Mouse (Mus musculus) thymus, adult 2 months (tissue): Measurements from ENCODE around the gene Lpar1. TPM values are rescaled to one million over a fixed set of nuclear protein-coding genes. Genes with fewer than 3 reads are reported as not detected.

Experiments
- DNase-seq: peaks from one replicate; pipeline ENCODE4 v3.0.0; 2021
- H3K27ac ChIP-seq: fragments of 200-500 bp; 2 replicates; pipeline ENCODE4 v1.5.1; 2012; ENCODE audit warnings: low read length, control low read depth; ENCODE audit not compliant: control insufficient read depth, insufficient read depth
- H3K27me3 ChIP-seq: fragments of 200-500 bp; 2 replicates; pipeline ENCODE4 v1.6.1; 2012; ENCODE audit warnings: mild to moderate bottlenecking, low read length, moderate library complexity, mixed read lengths; ENCODE audit not compliant: control insufficient read depth, insufficient read depth
- H3K36me3 ChIP-seq: fragments of 200-500 bp; 2 replicates; pipeline ENCODE4 v1.6.1; 2012; ENCODE audit warnings: mild to moderate bottlenecking, low read length, moderate library complexity; ENCODE audit not compliant: control insufficient read depth, insufficient read depth
- H3K4me1 ChIP-seq: fragments of 200-500 bp; replicated peaks from 2 replicates; pipeline ENCODE4 v1.6.1; 2012; ENCODE audit warnings: low read length; ENCODE audit not compliant: control insufficient read depth, insufficient read depth
- H3K4me3 ChIP-seq: fragments of 200-500 bp; 2 replicates; pipeline ENCODE4 v1.5.1; 2012; ENCODE audit warnings: mild to moderate bottlenecking, low read length, control low read depth, moderate library complexity; ENCODE audit not compliant: control insufficient read depth, insufficient read depth
- CTCF ChIP-seq: fragments of 200-500 bp; IDR thresholded peaks from 2 replicates; pipeline ENCODE4 v1.5.1; 2012; ENCODE audit warnings: mild to moderate bottlenecking, control low read depth, low read length, moderate library complexity, borderline replicate concordance; ENCODE audit not compliant: control insufficient read depth, poor library complexity, insufficient read depth; ENCODE audit errors: extremely low read depth
- POLR2A ChIP-seq: fragments of 200-500 bp; IDR thresholded peaks from 2 replicates; pipeline ENCODE4 v1.6.1; 2012; ENCODE audit warnings: mild to moderate bottlenecking, low read length, control low read depth, moderate library complexity; ENCODE audit not compliant: control insufficient read depth, poor library complexity, insufficient read depth; ENCODE audit errors: extremely low read depth
- WGBS: fragments of 180-500 bp; shearing (Covaris S2); methylation state at CpG from one replicate; pipeline ENCODE4 v1.1.7; 2018; 5-methylcytosine and 5-hydroxymethylcytosine counted together
- polyA plus RNA-seq: library from polyadenylated mRNA; depleted of rRNA; stranded (reverse); fragments of >200 nt; gene quantifications from 2 replicates; pipeline ENCODE4 v1.2.3, GENCODE M21; 2012; rRNA removed

Lpar1 gene
- polyA plus RNA-seq, 1 experiment: 16.6 TPM

DNA sequence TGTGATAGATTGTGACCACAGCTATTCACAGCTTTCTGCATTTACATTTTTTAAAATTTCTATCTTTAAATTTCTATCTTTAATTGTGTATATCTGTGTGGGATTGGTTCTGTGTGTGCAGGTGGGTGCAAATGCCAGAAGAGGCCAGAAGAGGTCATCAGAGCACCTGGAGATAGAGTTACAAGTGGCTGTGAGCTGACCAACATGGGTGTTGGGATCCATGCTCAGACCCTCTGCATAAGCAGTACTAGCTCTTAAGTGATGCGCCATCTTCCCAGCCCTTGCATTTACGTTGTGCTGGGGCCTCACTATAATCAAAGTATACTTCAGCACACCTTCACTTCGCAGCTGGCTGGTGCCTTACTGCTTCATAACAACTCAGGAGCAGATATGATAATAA is 138.2 kb downstream of the Lpar1 start:
- Histone ChIP-seq H3K36me3 (no peaks in the 10 kb centered on the region), H3K4me1 (no peaks in the 10 kb centered on the region), H3K27ac (no peak overlapping the region), H3K4me3 (no peak overlapping the region), H3K27me3 (no peaks in the 10 kb centered on the region)
- no peak for DNase-seq
- whole genome bisulfite sequencing: 96% methylated on average over 3 of the region's 3 CpGs
- TF ChIP-seq CTCF (no peak), POLR2A (no peak)

DNA sequence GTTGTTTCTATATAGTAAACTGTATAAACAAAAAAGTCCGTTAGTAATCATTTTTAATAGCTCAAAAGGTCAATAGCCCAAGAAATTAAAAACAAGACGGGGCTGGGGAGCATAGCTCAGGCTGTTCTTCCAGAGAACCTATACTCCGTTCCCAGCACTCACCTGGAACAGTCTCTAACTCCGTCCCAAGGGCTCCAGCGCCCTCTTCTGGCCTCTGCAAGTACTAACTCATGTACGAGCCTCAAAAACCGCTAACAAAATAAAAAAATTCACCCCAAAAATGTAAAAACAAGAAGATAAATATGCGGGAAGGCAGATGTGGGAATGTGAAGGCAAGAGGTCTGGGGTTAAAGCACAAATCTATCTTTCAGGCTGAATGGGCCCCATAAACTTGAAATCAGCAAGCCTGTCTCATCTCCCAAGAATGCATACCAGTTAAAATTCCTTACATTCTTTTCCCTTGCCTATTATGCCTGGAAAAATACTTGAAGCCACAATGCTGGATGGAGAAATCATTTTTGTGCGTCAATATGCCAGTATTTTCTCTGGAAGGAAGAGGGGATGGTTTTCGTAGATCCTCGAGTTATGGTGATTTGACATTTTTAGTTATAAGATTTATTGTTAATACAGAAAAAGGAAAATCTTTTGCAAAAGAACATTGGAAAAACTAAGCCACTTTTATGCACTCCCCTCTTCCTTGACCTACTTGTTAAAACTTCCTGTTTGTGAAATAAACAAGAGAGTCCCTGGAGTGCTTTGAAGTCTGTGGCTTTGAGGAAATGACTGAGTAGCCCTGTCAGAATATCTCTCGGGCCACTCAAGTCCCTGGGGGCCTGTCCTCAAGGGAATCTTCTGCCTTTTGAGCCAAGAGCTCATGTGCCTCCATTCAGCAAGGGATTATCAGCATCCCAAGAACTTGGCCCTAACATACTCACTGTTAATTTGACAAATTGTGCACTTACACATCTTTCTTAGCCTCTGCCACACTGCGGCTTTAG is 140.2 kb downstream of the Lpar1 start:
- DNase-seq: no peak
- H3K4me1 ChIP-seq: no peaks in the 10 kb centered on the region
- no peak for TF ChIP-seq CTCF
- TF ChIP-seq POLR2A: no peak
- H3K4me3 ChIP-seq: no peak overlapping the region
- no peak overlapping the region for H3K27ac ChIP-seq
- whole genome bisulfite sequencing: 89% methylated on average over 13 of the region's 13 CpGs
- no peaks in the 10 kb centered on the region for H3K27me3 ChIP-seq
- H3K36me3 ChIP-seq: no peaks in the 10 kb centered on the region

DNA sequence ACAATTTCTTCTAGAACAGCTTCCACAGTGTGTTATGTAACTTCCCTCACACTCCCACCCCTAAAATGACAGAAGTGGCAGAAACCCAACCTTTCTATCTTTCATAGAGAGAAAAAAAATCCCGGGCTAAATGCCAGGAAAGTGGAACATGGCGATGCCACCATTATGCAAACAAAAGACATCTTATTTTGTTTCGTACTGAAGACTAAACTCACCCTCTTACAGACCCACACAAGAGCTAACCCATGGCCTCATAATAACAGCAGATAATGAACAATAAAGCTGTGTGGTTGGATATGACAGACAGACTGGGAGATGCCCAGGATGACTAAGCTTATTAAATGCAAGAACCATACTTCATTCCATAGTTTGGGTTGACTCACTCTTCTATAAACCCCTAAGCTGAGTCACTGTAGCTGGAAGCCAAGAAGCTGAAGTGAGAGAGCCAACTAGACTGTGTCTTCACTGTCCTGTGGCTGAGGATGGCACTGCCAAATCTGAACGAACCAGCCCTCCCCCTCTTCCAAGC is 151.7 kb downstream of the Lpar1 start:
- 68% methylated on average over 4 of the region's 4 CpGs for WGBS
- no peaks in the 10 kb centered on the region for H3K27me3 ChIP-seq
- no peak for DNase-seq
- no peak overlapping the region for H3K4me3 ChIP-seq
- no peaks in the 10 kb centered on the region for H3K4me1 ChIP-seq
- no peaks in the 10 kb centered on the region for H3K36me3 ChIP-seq
- H3K27ac ChIP-seq: no peak overlapping the region
- TF ChIP-seq POLR2A (no peak), CTCF (no peak)

DNA sequence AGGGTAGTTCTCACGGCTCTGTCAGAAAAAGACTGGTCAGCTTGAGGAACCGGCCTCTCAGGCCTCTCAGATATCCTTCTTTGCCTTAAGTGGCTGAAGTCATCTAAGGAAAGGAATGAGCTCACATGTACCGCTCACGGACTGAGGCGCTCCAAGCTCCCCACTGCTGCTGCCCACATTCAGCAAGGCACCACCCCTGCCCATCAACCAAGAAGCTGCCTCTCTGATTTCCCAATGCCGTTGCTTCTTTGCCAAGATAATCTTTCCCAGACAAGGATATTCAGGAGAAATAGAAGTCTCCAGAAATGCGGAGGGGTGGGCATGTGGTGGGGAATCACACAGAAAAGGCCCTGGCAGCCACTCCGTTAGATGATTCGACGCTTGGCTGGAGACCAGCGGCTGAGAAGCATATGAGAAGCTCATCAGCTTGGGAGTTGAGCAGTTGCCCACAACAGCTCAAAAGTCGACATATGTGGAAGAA is 152.8 kb downstream of the Lpar1 start:
- 91% methylated on average over 12 of the region's 12 CpGs for WGBS
- no peak for DNase-seq

More for the DNA sequence above, 152.8 kb downstream of the Lpar1 start:
- no peak for TF ChIP-seq POLR2A
- no peak for TF ChIP-seq CTCF
- H3K4me1 ChIP-seq: no peaks in the 10 kb centered on the region
- H3K27ac ChIP-seq: no peak overlapping the region
- no peaks in the 10 kb centered on the region for H3K36me3 ChIP-seq
- no peak overlapping the region for H3K4me3 ChIP-seq
- H3K27me3 ChIP-seq: no peaks in the 10 kb centered on the region

Other genes with a start within 250 kb of the Lpar1 start
- gene Olfr267, start 233.8 kb upstream of the Lpar1 start, polyA plus RNA-seq: not detected in 2 replicates